In the genomic region with DNA sequence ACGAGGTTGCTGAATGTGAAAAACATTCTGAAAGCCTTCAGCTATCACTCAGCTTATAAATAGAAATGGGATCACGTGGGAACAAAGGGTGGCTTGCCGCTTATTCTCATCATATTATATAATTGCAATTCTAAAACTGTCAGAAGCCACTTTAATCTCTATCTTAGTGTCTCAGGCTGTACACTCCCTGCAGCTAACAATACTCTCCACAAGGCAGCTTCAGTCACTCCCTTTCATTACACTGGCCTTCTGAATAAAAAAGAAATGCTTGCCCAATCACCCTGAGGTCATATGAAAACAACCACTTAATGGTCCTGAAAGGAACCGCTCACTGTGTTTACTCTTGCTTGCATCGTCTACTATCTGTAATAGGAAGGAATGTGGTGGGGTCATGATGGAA, we compare ENCODE assay signal across 11 mouse cellular contexts.
A peak's percentile ranks its signal among the peaks of the same experiment; 100 is the strongest.
DNase-seq lines count a peak whose midpoint lies in the region.
"Had no signal": no experiment of that assay in that cellular context is flagged by ENCODE, and none has a peak within 500 bp of the region (broad histone marks: within the 10 kb centered on the region; RNA-seq: fewer than 3 reads in every experiment).

No protein-coding gene starts in this region.

- intact Hi-C loops in heart, postnatal 10 days (cut with DNase I), result no loop called here
- intact Hi-C loops in gastrocnemius, postnatal 14 days (cut with DNase I; ENCODE audit: low total_unique reads), result no loop called here

- peak; percentile 60 for DNase-seq in heart, adult 8-10 months (ENCODE audit: low spot score)
- no peak for DNase-seq in heart, postnatal 4 days
- DNase-seq in lung, postnatal 25 days (ENCODE audit: low spot score), result peak; percentile 24
- no peak for DNase-seq in lung, postnatal 10 days
- peak; percentile 64 for DNase-seq in brain, adult 2 months (ENCODE audit: low read depth, low spot score)
- DNase-seq in heart, postnatal 10 days, result peak; percentile 39 to 45
- DNase-seq in gastrocnemius, postnatal 14 days, result no peak
- DNase-seq in cerebellum, adult 11 months, result no peak
- DNase-seq: gastrocnemius, postnatal 10 days; kidney, postnatal 10 days; thymus, postnatal 36 days had no signal

Comparison
In these comparisons a context has a peak if more than half of its experiments do, and no peak if none do; other contexts are left out.
1. DNase-seq: peak in heart, adult 8-10 months (single experiment), lung, postnatal 25 days (single experiment), brain, adult 2 months (single experiment) and heart, postnatal 10 days (2 of 2); none in heart, postnatal 4 days (single experiment), lung, postnatal 10 days (single experiment), gastrocnemius, postnatal 14 days (single experiment) and cerebellum, adult 11 months (single experiment).